Mouse (Mus musculus): ENCODE data around the gene Ick. TPM values are rescaled to one million over a fixed set of nuclear protein-coding genes. Genes with fewer than 3 reads are reported as not detected.
"Not testable (repeated sequence)": the region's sequence is repeated elsewhere in the genome, so short reads cannot be mapped to it uniquely, and the experiment has no call there.

Ick gene
- total RNA-seq, 2 experiments from 2014 or later = 59.9 to 64.0 TPM

DNA sequence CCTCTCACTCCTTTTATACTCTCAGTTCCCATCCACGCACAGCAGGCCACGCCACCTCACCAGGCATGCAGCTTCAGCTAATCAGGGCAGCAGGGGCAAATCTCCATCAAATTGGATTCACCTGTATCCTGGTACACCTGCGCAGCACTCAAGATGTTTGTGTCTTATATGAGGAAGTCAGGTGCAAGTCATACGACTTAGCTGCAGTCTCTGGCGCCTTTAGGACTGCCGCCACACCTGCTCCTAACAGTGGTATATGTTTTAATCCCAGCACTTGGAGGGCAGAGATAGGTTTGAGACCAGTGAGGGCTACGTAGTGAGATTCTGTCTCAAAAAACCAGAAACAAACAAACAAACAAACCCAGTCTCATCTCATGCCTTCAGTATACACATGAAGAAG lies 73.5 kb downstream of the Ick start, which contains the start of gene Gsta4:
Gene Gsta4 (plus strand): TSS at position 301 of the 400 bp plus-strand sequence.
- not testable (repeated sequence) for DNase-seq

DNA sequence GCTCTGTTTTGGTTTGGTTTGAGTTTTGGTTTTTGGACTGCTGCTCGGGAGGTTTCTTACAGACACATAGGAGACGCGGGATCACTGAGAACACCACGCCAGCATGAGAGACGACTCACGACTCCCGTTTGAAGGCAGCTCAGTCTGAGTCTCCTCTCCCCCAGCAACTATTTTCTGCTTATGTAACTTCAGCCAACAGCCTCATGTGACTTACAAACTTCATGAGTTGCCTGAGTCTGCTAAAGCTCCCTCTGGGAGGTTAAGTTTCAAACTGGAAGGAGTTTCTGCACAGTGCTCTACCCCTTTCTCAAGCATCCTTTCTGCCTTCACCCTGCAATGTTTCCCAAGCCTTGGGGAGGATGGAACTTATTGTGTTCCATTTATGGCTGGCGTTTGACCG lies 76.7 kb downstream of the Ick start:
- intact Hi-C loops (cut with DNase I) = no loop called here
- no peak for DNase-seq

More for the DNA sequence above, 73.5 kb downstream of the Ick start, which contains the start of gene Gsta4:
- intact Hi-C loops (cut with DNase I) = not testable (repeated sequence)

DNA sequence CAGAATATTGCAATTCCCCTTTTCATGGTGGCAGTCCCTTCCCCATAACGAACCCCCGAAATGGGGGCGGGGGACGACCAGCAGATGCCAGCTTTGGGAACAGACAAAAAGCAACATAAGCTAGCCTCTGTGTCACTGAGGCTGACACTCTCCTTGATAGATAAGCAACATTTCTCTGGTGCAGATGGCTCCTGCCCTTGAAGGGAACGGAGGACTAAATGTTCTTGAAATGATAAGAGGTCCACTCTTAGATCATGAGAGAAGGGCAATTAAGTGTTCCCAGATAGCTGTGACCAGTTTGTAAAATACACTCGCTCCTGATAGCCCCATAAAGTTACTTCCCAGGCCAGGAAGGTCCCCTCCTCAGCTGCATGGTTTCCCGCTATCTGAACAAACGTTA lies 79.9 kb downstream of the Ick start:
- DNase-seq = no peak
- intact Hi-C loops (cut with DNase I) = no loop called here

DNA sequence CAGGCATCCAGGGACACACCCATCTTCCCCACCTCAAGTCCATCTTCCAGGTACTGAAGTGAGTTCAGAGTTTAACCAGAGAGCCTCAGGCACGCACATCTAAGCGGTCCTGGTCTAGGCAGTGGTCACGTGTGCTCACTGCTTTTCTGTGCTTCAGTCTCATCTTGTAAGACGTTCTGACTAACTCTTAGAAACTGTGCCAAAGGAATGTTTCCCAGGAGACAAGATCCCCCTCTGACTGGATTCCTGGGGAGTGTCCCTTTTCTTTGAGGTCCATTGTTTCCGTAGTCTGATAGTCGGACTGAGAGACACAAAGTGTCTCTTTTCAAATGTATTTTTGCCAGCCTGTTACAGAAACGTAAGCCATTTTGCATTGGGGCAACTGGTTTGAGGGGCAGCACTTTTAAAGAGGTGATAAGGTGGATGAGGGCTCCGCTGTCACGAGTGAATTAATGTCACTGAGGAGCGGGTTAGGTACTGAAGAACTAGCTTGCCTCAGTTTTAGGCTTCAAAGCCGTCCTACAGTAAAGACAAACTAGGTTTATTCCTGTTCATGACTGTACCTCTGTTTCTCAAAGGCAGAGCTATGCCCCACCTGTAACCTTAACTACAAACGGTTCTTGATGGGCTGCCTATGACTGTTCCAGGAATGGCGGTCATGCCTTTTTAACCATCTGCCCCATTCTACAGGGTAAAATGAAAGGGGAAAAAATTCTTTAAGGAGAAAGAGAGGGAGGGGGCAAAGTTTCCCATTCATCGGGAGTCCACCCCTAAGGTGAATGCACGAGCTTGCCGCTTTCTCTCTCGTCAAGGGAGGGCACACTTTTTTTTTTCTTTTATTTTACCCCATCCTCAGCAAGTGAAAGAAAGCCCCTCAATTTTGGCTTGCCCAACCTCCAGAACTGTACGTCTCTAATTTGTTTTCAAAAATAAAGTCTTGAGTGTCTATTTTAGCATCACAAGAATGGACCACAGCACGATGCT lies 82.0 kb downstream of the Ick start:
- DNase-seq = no peak
- intact Hi-C loops (cut with DNase I) = no loop called here

DNA sequence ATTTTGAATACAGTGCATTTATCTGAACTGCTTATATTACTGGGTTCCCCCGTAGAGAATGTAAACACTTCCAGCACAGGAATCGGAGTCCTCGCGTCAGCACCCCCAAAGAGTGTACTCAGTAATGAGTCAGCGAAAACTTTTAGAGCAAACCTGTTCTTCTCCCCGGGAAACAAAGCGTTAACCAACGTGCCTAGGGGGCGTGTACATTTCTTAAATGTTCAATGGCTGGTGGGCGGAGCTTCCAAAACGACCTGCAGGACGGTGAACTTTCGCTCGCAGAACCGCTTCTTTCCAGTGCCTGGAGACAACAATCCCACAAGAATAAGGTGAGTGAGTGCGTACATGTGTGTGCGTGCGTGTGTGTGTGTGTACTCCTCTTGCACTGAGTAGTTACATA lies 82.7 kb downstream of the Ick start:
- DNase-seq = peak; percentile 29
- intact Hi-C loops (cut with DNase I) = no loop called here

DNA sequence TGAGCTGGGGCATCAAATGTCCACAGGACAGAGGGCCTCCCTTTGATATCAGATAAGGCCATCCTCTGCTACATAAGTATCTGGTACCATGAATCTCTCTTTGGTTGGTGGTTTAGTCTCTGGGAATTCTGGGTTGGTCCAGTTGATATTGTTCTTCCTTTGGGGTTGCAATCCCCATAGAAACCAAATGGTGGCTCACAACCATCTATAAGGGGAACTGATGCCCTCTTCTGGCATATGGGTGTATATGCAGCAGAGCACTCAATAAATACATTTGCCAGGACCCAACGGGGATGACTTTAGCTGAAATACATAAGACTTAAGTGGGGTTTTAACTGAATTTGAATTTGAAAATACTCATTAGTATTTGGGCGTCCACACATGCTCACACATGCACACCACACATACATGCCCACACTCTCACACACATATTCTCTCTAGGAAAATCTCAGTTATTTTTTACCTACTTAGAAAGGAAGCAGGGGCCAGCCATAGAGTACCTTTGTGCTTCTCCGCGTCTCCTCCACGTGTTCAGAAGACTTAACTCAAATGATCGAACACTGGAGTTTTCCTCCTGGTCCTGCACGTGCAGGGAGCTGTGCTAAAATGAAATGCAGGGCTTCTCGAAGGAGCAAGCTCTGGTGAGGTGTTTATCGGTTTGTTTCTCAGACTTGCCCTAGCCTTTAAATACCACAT lies 85.1 kb downstream of the Ick start:
- intact Hi-C loops (cut with DNase I) = no loop called here
- DNase-seq = peak; percentile 39

DNA sequence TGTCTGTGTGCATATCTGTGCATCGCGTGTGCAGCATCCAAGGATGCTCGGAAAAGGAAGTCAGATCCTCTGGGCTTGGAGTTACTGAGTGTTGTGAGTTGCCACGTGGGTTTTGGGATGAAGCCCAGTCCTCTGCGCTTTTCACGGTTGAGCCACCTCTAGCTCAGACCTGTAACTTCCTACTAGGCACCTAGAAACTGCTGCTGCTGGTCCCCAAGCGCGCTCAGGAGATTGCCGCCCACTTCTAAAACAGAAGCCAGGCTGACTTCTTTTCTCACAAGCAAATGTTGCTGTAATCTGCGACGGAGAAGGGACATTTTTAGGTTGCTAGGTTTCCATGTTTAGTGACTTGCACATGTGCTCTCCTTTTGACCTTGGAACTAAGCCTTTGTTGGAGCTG lies 86.0 kb downstream of the Ick start:
- DNase-seq = no peak
- intact Hi-C loops (cut with DNase I) = no loop called here

DNA sequence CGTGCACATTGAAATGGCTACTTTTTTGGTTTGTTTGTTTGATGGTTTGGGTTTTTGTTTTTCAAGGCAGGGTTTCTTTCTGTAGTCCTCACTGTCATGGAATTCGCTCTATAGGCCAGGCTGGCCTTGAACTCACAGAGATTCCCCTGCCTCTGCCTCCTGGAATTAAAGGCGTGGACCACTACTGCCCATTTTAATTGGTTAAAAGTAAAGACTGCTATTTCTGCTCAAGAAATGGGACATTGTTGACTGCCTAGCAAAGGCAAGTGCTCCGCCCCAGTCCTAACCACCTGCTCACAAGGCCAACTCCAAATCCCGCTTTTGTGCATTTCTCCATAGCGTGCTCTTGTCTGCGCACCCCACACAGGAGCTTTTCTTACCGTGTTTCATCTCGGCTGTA lies 88.8 kb downstream of the Ick start:
- DNase-seq = no peak
- intact Hi-C loops (cut with DNase I) = no loop called here

DNA sequence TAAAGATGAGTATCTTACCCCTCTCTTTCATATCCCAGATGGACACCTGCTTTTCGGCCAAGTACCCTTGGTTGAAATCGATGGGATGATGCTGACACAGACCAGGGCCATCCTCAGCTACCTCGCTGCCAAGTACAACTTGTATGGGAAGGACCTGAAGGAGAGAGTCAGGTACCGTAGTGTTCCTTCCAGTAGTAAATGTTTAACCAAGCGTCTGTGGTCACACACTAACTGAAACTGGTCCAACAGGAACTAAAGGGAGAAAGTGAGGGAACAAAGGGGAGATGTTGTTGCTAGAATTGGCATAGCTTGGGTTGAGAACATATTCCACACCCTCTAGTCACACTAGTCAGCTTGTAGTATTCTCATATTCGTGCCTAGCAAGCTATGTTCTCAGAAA lies 95.2 kb downstream of the Ick start:
- DNase-seq = no peak
- intact Hi-C loops (cut with DNase I) = no loop called here

DNA sequence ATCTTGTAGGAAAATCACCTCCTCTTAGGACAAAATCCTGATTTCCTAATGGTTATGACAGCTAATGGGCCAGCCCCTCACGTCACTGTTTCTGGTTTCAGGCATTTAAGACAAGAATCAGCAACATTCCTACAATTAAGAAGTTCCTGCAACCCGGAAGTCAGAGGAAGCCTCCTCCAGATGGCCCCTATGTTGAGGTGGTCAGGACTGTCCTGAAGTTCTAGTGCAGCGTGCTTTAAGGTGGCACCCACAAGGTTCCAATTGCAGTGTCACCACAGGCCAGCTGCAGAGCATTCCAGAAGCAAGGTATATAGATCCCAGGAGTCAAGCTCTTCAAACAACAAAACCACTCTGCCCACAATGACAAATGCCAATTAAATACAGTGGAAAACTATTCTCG lies 100.0 kb downstream of the Ick start:
- DNase-seq = no peak
- intact Hi-C loops (cut with DNase I) = no loop called here

DNA sequence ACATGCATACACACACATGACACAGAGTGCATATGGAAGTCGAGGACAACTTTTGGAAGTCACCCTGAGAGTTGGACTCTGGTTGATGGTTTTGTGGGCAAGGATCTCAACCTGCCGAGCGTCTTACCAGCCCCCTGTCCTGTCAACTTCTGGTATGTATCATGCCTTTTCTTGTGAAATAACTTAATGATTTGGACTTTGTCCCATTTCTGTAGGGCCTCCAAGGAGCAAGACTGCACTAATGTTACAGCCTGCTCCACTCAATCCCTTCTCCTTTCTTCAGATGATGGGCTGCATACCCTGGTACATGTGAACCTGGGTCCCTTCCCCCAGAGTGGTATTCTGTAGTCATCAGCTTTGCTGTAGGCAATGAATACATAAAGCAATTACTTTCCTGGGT lies 101.1 kb downstream of the Ick start:
- intact Hi-C loops (cut with DNase I) = no loop called here
- no peak for DNase-seq

DNA sequence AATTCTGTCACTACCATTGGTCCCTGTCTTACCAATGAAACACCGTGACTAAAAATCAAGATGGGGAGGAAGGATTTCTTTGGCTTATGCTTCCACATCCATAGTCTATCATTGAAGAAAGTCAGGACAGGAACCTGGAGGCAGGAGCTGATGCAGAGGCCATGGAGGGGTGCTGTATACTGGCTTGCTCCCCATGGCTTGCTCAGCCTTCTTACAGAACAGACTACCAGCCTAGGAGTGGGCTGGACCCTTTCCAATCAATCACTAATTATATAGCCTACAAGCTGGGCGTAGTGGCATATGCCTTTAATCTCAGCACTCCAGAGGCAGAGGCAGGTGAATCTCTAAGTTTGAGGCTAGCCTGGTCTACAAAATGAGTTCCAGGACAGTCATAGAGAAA lies 101.8 kb downstream of the Ick start:
- no peak for DNase-seq
- intact Hi-C loops (cut with DNase I) = no loop called here

DNA sequence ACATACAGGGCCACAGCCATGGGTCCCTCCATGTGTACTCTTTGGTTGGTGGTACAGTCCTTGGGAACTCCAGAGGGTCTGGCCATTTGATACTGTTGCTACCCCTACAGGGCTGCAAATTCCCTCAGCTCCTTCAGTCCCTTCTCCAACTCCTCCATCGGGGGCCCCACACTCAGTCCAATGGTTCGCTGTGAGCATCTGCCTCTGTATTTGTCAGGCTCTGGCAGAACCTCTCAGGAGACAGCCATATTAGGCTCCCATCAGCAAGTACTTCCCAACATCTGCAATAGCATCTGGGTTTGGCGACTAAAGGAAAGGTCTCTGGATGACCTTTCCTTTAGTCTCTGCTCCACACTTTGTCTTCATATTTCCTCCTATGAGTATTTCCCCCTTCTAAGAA lies 102.5 kb downstream of the Ick start:
- DNase-seq = no peak
- intact Hi-C loops (cut with DNase I) = no loop called here

DNA sequence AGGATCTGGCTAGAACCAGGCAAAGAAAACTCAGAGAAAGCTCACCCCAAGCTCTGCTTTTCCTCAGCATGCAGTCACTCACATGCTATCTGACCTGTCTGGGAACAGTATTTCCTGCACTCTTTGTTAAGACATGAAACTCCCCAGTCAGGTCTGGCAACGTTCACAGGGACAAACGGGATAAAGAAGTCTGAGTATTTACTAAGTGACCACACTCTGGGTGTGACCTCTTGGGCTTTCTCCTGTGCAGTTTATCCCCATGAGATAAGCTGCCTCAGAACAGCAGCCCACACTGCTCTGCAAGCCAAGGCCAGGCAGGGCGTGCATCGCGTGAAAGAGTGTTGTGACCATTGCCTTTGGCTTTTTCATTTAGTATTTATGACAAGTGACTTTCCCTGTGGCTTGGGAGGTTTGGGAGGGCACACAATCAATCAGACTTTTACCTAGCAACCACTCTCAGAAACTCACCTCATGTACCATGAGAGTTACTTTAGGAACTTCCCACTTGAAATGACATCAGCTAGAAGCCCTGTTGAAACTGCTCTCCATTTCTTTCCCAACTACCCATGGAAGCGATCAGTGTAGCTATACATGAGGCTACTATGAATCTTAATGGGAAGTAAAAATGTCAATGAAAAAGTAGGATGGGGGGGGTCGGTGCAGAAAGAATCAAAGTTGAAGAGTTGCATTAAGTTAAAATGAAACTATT lies 103.5 kb downstream of the Ick start:
- intact Hi-C loops (cut with DNase I) = no loop called here
- DNase-seq = no peak

DNA sequence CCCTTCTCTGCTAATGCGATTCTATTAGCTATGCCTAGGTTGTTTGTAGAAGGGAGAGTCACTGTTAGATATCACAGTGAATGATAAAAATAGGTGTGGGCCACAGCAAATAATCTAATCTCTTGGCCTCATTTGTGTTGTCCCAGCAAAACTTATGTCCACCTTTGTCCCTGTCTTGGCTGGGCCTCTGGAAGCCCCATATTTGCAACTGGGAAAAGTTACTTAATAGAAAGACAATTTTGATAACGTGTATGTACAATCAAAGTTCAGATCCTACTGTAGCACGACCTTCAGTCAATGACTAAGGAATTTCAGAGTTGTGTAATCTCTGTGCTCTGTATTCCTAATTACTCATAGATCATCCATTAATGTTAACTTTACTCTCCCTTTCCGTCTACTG lies 108.1 kb downstream of the Ick start:
- intact Hi-C loops (cut with DNase I) = no loop called here

More for the DNA sequence above, 108.1 kb downstream of the Ick start:
- no peak for DNase-seq

Other genes starting within 250 kb of the Ick start
- 10 to 100 TPM; 62.7 to 65.3 TPM for gene Elovl5, start 191.8 kb upstream of the Ick start, total RNA-seq (2021)
- gene Gcm1, start 57.3 kb upstream of the Ick start, total RNA-seq (2021) = not detected
- gene Fbxo9, start 127 bp upstream of the Ick start, total RNA-seq (2021) = 10 to 100 TPM; 80.3 to 85.6 TPM
- 10 to 100 TPM in 1 of 2 experiments, 1 to 10 TPM in 1; 9.8 to 10.4 TPM for gene Gsta4, start 73.6 kb downstream of the Ick start, total RNA-seq (2021)
- gene Gsta1, start 121.5 kb downstream of the Ick start, total RNA-seq (2021) = not detected
- not detected for gene Gm3776, start 147.9 kb downstream of the Ick start, total RNA-seq (2021)
- gene Gm10639, start 180.7 kb downstream of the Ick start, total RNA-seq (2021) = not detected
- gene Omt2a, start 205.6 kb downstream of the Ick start, total RNA-seq (2021) = not detected
- not detected for gene Omt2b, start 218.4 kb downstream of the Ick start, total RNA-seq (2021)
- not detected for gene Gsta2, start 246.6 kb downstream of the Ick start, total RNA-seq (2021)